Mouse (Mus musculus): ENCODE measurements around the gene Prr19. TPM values are rescaled to one million over a fixed set of nuclear protein-coding genes. Genes with fewer than 3 reads are reported as not detected.

Prr19 gene
- polyA plus RNA-seq, 1 experiment from 2014 or later: 0.23 TPM

GRCm38 (mm10) chr7:25296945-25297453, 4.2 kb upstream of the Prr19 start:
- Histone ChIP-seq H3K4me1 (peaks cover 41% of the 10 kb centered on the region), H3K36me3 (peaks cover 42% of the 10 kb centered on the region), H3K27ac (replicated peaks) (peak overlapping the region; percentile 92), H3K9me3 (no peaks in the 10 kb centered on the region), H3K27me3 (replicated peaks) (no peaks in the 10 kb centered on the region), H3K4me3 (peak overlapping the region; percentile 70), H3K4me2 (peak overlapping the region; percentile 79), H3K9ac (peak overlapping the region; percentile 91)
- peak; percentile 8; the same call in 1 of the 2 replicates for ATAC-seq (ENCODE audit: extremely low read depth, insufficient number of reproducible peaks, low FRiP score, low TSS enrichment)
- WGBS: under 1% methylated on average over 21 of the region's 21 CpGs

- Histone ChIP-seq H3K9me3 (no peaks in the 10 kb centered on the region), H3K27ac (replicated peaks) (peak within 1 kb of the TSS; percentile 92), H3K4me3 (peak within 1 kb of the TSS; percentile 70), H3K27me3 (replicated peaks) (peaks cover 5% of the 10 kb centered on the region; the same call in 1 of the 2 replicates), H3K4me2 (peak within 1 kb of the TSS; percentile 79), H3K9ac (peak within 1 kb of the TSS; percentile 91), H3K4me1 (peaks cover 35% of the 10 kb centered on the region), H3K36me3 (peaks cover 35% of the 10 kb centered on the region)
- peak; percentile 80 for ATAC-seq (ENCODE audit: extremely low read depth, insufficient number of reproducible peaks, low FRiP score, low TSS enrichment)
- WGBS: 1% methylated on average over 52 of the region's 52 CpGs
Measured at GRCm38 (mm10) chr7:25297454-25298325, 3.5 kb upstream of the Prr19 start, which contains the start of gene Pafah1b3. Gene Pafah1b3 (minus strand): TSS chr7:25297986.

GRCm38 (mm10) chr7:25303003-25303684, 1.9 kb downstream of the Prr19 start:
- H3K4me2 ChIP-seq: no peak overlapping the region
- H3K4me3 ChIP-seq: no peak overlapping the region
- H3K27ac ChIP-seq (replicated peaks): no peak overlapping the region
- no peaks in the 10 kb centered on the region for H3K9me3 ChIP-seq
- H3K4me1 ChIP-seq: peaks cover 16% of the 10 kb centered on the region
- no peak for ATAC-seq (ENCODE audit: extremely low read depth, insufficient number of reproducible peaks, low FRiP score, low TSS enrichment)
- H3K9ac ChIP-seq: no peak overlapping the region
- peaks cover 51% of the 10 kb centered on the region for H3K27me3 ChIP-seq (replicated peaks)
- 49% methylated on average over 9 of the region's 9 CpGs for WGBS
- no peaks in the 10 kb centered on the region for H3K36me3 ChIP-seq

- ATAC-seq (ENCODE audit: extremely low read depth, insufficient number of reproducible peaks, low FRiP score, low TSS enrichment): no peak
- no peaks in the 10 kb centered on the region for H3K9me3 ChIP-seq
- 65% methylated on average over 3 of the region's 3 CpGs for WGBS
- no peak overlapping the region for H3K4me2 ChIP-seq
- H3K4me3 ChIP-seq: no peak overlapping the region
- H3K27me3 ChIP-seq (replicated peaks): peaks cover 56% of the 10 kb centered on the region
- H3K9ac ChIP-seq: no peak overlapping the region
- H3K36me3 ChIP-seq: no peaks in the 10 kb centered on the region
- peaks cover 11% of the 10 kb centered on the region for H3K4me1 ChIP-seq
- no peak overlapping the region for H3K27ac ChIP-seq (replicated peaks)
Measured at GRCm38 (mm10) chr7:25303685-25304006, 2.4 kb downstream of the Prr19 start.

GRCm38 (mm10) chr7:25305481-25305880, 4.3 kb downstream of the Prr19 start:
- Histone ChIP-seq H3K9me3 (no peaks in the 10 kb centered on the region), H3K9ac (peak overlapping the region; percentile 58), H3K27ac (replicated peaks) (no peak overlapping the region), H3K4me3 (peak overlapping the region; percentile 62), H3K4me1 (peaks cover 10% of the 10 kb centered on the region), H3K4me2 (peak overlapping the region; percentile 97), H3K27me3 (replicated peaks) (peaks cover 72% of the 10 kb centered on the region), H3K36me3 (no peaks in the 10 kb centered on the region)
- no peak for ATAC-seq (ENCODE audit: extremely low read depth, insufficient number of reproducible peaks, low FRiP score, low TSS enrichment)
- 1% methylated on average over 2 of the region's 2 CpGs for WGBS

GRCm38 (mm10) chr7:25305956-25306613, 4.9 kb downstream of the Prr19 start, which contains the start of gene Tmem145:
Gene Tmem145 (plus strand): TSS chr7:25306106.
- H3K36me3 ChIP-seq: no peaks in the 10 kb centered on the region
- no peak within 1 kb of the TSS for H3K27ac ChIP-seq (replicated peaks)
- H3K27me3 ChIP-seq (replicated peaks): peaks cover 76% of the 10 kb centered on the region
- H3K4me1 ChIP-seq: peaks cover 10% of the 10 kb centered on the region
- H3K4me2 ChIP-seq: peak within 1 kb of the TSS; percentile 97
- H3K9me3 ChIP-seq: no peaks in the 10 kb centered on the region
- H3K9ac ChIP-seq: peak within 1 kb of the TSS; percentile 58
- WGBS: under 1% methylated on average over 47 of the region's 47 CpGs
- H3K4me3 ChIP-seq: peak within 1 kb of the TSS; percentile 62
- no peak for ATAC-seq (ENCODE audit: extremely low read depth, insufficient number of reproducible peaks, low FRiP score, low TSS enrichment)

- no peak overlapping the region for H3K27ac ChIP-seq (replicated peaks)
- H3K9ac ChIP-seq: no peak overlapping the region
- peaks cover 10% of the 10 kb centered on the region for H3K4me1 ChIP-seq
- WGBS: 34% methylated on average over 2 of the region's 2 CpGs
- no peak overlapping the region for H3K4me3 ChIP-seq
- H3K27me3 ChIP-seq (replicated peaks): peaks cover 81% of the 10 kb centered on the region
- ATAC-seq (ENCODE audit: extremely low read depth, insufficient number of reproducible peaks, low FRiP score, low TSS enrichment): no peak
- H3K36me3 ChIP-seq: no peaks in the 10 kb centered on the region
- H3K9me3 ChIP-seq: no peaks in the 10 kb centered on the region
- H3K4me2 ChIP-seq: no peak overlapping the region; the same call in 1 of the 2 replicates
Measured at GRCm38 (mm10) chr7:25306614-25306996, 5.4 kb downstream of the Prr19 start.

GRCm38 (mm10) chr7:25308702-25309318, 7.6 kb downstream of the Prr19 start:
- Histone ChIP-seq H3K4me3 (no peak overlapping the region), H3K9me3 (no peaks in the 10 kb centered on the region), H3K27ac (replicated peaks) (no peak overlapping the region), H3K9ac (no peak overlapping the region), H3K27me3 (replicated peaks) (peaks cover 87% of the 10 kb centered on the region), H3K4me1 (peaks cover 10% of the 10 kb centered on the region), H3K4me2 (no peak overlapping the region), H3K36me3 (no peaks in the 10 kb centered on the region)
- no peak for ATAC-seq (ENCODE audit: extremely low read depth, insufficient number of reproducible peaks, low FRiP score, low TSS enrichment)
- WGBS: 53% methylated on average over 17 of the region's 17 CpGs

- no peak overlapping the region for H3K9ac ChIP-seq
- H3K4me2 ChIP-seq: no peak overlapping the region
- no peak for ATAC-seq (ENCODE audit: extremely low read depth, insufficient number of reproducible peaks, low FRiP score, low TSS enrichment)
- H3K27ac ChIP-seq (replicated peaks): no peak overlapping the region
- 82% methylated on average over 9 of the region's 9 CpGs for WGBS
- peaks cover 12% of the 10 kb centered on the region for H3K4me1 ChIP-seq
- H3K4me3 ChIP-seq: no peak overlapping the region
- no peaks in the 10 kb centered on the region for H3K9me3 ChIP-seq
- H3K36me3 ChIP-seq: no peaks in the 10 kb centered on the region
- H3K27me3 ChIP-seq (replicated peaks): peaks cover 88% of the 10 kb centered on the region
Measured at GRCm38 (mm10) chr7:25309425-25309824, 8.2 kb downstream of the Prr19 start.

GRCm38 (mm10) chr7:25311193-25311592, 10.0 kb downstream of the Prr19 start:
- Histone ChIP-seq H3K4me2 (no peak overlapping the region), H3K36me3 (no peaks in the 10 kb centered on the region), H3K27ac (replicated peaks) (no peak overlapping the region), H3K4me1 (peaks cover 20% of the 10 kb centered on the region), H3K9ac (no peak overlapping the region), H3K9me3 (no peaks in the 10 kb centered on the region), H3K4me3 (no peak overlapping the region), H3K27me3 (replicated peaks) (peaks cover 94% of the 10 kb centered on the region)
- WGBS: 73% methylated on average over 11 of the region's 11 CpGs
- ATAC-seq (ENCODE audit: extremely low read depth, insufficient number of reproducible peaks, low FRiP score, low TSS enrichment): no peak

- 28% methylated on average over 7 of the region's 7 CpGs for WGBS
- ATAC-seq (ENCODE audit: extremely low read depth, insufficient number of reproducible peaks, low FRiP score, low TSS enrichment): no peak
- no peak overlapping the region for H3K4me2 ChIP-seq
- H3K9ac ChIP-seq: no peak overlapping the region
- no peaks in the 10 kb centered on the region for H3K9me3 ChIP-seq
- no peaks in the 10 kb centered on the region for H3K36me3 ChIP-seq
- H3K4me3 ChIP-seq: no peak overlapping the region
- H3K27ac ChIP-seq (replicated peaks): no peak overlapping the region
- H3K4me1 ChIP-seq: peaks cover 30% of the 10 kb centered on the region
- peaks cover 74% of the 10 kb centered on the region for H3K27me3 ChIP-seq (replicated peaks)
Measured at GRCm38 (mm10) chr7:25313325-25313724, 12.1 kb downstream of the Prr19 start.

Data from heart, embryonic 13.5 days (tissue).